Mouse (Mus musculus) liver, adult (tissue): ENCODE measurements around the gene Hdac7.

Source experiments
- GATA4 ChIP-seq: IDR thresholded peaks from 2 replicates; pipeline ENCODE4 v1.6.1; 2014; ENCODE audit warnings: mild to moderate bottlenecking, low read length; ENCODE audit not compliant: insufficient replicate concordance

Gene Hdac7

GRCm38 (mm10) chr15:97744930-97745329 is 99.4 kb downstream of the Hdac7 start:
- TF ChIP-seq GATA4: no peak

GRCm38 (mm10) chr15:97743961-97744525 is 100.3 kb downstream of the Hdac7 start:
- no peak for TF ChIP-seq GATA4

GRCm38 (mm10) chr15:97743210-97743609 is 101.1 kb downstream of the Hdac7 start:
- TF ChIP-seq GATA4: no peak
